In genomic region chr2:27387209-27387608, GRCm38 (mm10) we compare ENCODE assay signal across 23 mouse cellular contexts. TPM values are rescaled to one million over a fixed set of nuclear protein-coding genes. Genes with fewer than 3 reads are reported as not detected.
DNase-seq lines count a peak whose midpoint lies in the region; ATAC-seq and TF ChIP-seq lines count a peak whose summit lies in the region.
"Had no signal": no experiment of that assay in that cellular context is flagged by ENCODE, and none has a peak within 500 bp of the region (broad histone marks: within the 10 kb centered on the region; RNA-seq: fewer than 3 reads in every experiment).

No protein-coding gene starts in this region.

- no peak overlapping the region for H3K27ac ChIP-seq in kidney, postnatal 0 days
- H3K27ac ChIP-seq in kidney, embryonic 16.5 days (ENCODE audit: low read length), result no peak overlapping the region
- no peak overlapping the region for H3K27ac ChIP-seq in midbrain, postnatal 0 days (ENCODE audit: low read depth, low read length)
- H3K27ac ChIP-seq in midbrain, embryonic 15.5 days, result no peak overlapping the region
- H3K27ac ChIP-seq: forebrain, embryonic 10.5 days; kidney, embryonic 15.5 days; limb, embryonic 12.5 days; liver, embryonic 14.5 days had no signal

- no peaks in the 10 kb centered on the region for H3K27me3 ChIP-seq in kidney, postnatal 0 days (ENCODE audit: insufficient read depth, low read length)
- no peaks in the 10 kb centered on the region for H3K27me3 ChIP-seq in kidney, embryonic 16.5 days (ENCODE audit: insufficient read depth, low read length)
- no peaks in the 10 kb centered on the region for H3K27me3 ChIP-seq in midbrain, postnatal 0 days (ENCODE audit: insufficient read depth, low read length)
- no peaks in the 10 kb centered on the region for H3K27me3 ChIP-seq in midbrain, embryonic 15.5 days (replicated peaks)
- H3K27me3 ChIP-seq: kidney, embryonic 15.5 days; limb, embryonic 12.5 days had no signal

- no peak for ATAC-seq in kidney, postnatal 0 days (replicated peaks; ENCODE audit: low FRiP score, low read depth)
- ATAC-seq in kidney, embryonic 16.5 days (ENCODE audit: low FRiP score, low TSS enrichment), result no peak
- ATAC-seq in midbrain, postnatal 0 days (ENCODE audit: low FRiP score), result no peak
- ATAC-seq in midbrain, embryonic 15.5 days (replicated peaks), result no peak
- ATAC-seq: activated CD4-positive, CD25-positive, alpha-beta regulatory T cell, adult 4 months; forebrain, embryonic 16.5 days; hindbrain, embryonic 16.5 days had no signal

- H3K9ac ChIP-seq in kidney, postnatal 0 days (ENCODE audit: low read depth, low read length), result no peak overlapping the region
- H3K9ac ChIP-seq in kidney, embryonic 16.5 days (replicated peaks; ENCODE audit: low read length), result no peak overlapping the region
- no peak overlapping the region for H3K9ac ChIP-seq in midbrain, postnatal 0 days (replicated peaks; ENCODE audit: low read length, poor library complexity, severe bottlenecking)
- no peak overlapping the region for H3K9ac ChIP-seq in midbrain, embryonic 15.5 days
- H3K9ac ChIP-seq: kidney, embryonic 15.5 days; limb, embryonic 12.5 days; liver, embryonic 14.5 days had no signal

- no peak for DNase-seq in kidney, postnatal 0 days (ENCODE audit: low spot score)
- no peak for DNase-seq in midbrain, postnatal 0 days (ENCODE audit: low spot score)
- DNase-seq in ZHBTc4 (ENCODE audit: low read depth, low spot score), result peak; percentile 64
- no peak for DNase-seq in yolk sac, embryonic 10.5 days (ENCODE audit: low spot score)
- DNase-seq in spleen, postnatal 14 days (ENCODE audit: low spot score in 2 of 2), result no peak
- DNase-seq: adrenal gland, adult 8-10 months; cerebellum, adult 18-20 months; cerebellum, postnatal 14 days; gastrocnemius, postnatal 25 days; heart, adult 18-20 months; kidney, adult 11 months; thymus, postnatal 14 days had no signal

- peak; percentile 29; the same call in 1 of the 2 replicates for TF ChIP-seq CTCF in kidney, postnatal 0 days (IDR thresholded peaks at IDR 0.05; ENCODE audit: low read depth)
- TF ChIP-seq CTCF in midbrain, postnatal 0 days (IDR thresholded peaks at IDR 0.05), result peak; percentile 19

- H3K4me3 ChIP-seq in kidney, postnatal 0 days (replicated peaks; ENCODE audit: low read depth, low read length), result no peak overlapping the region
- no peak overlapping the region for H3K4me3 ChIP-seq in kidney, embryonic 16.5 days (ENCODE audit: low read length)
- H3K4me3 ChIP-seq in midbrain, postnatal 0 days (ENCODE audit: low read depth, low read length), result no peak overlapping the region
- H3K4me3 ChIP-seq in midbrain, embryonic 15.5 days, result no peak overlapping the region
- H3K4me3 ChIP-seq: forebrain, embryonic 10.5 days; kidney, embryonic 15.5 days; limb, embryonic 12.5 days had no signal

- no peaks in the 10 kb centered on the region for H3K9me3 ChIP-seq in kidney, postnatal 0 days (replicated peaks; ENCODE audit: low read length)
- no peaks in the 10 kb centered on the region for H3K9me3 ChIP-seq in kidney, embryonic 16.5 days (ENCODE audit: low read length)
- no peaks in the 10 kb centered on the region for H3K9me3 ChIP-seq in midbrain, postnatal 0 days (ENCODE audit: low read length)
- no peaks in the 10 kb centered on the region for H3K9me3 ChIP-seq in midbrain, embryonic 15.5 days
- H3K9me3 ChIP-seq: kidney, embryonic 15.5 days; limb, embryonic 12.5 days had no signal

- H3K4me1 ChIP-seq in kidney, postnatal 0 days (replicated peaks; ENCODE audit: insufficient read depth, low read length), result peaks cover 15% of the 10 kb centered on the region
- H3K4me1 ChIP-seq in kidney, embryonic 16.5 days (ENCODE audit: insufficient read depth, low read length), result peaks cover 36% of the 10 kb centered on the region
- no peaks in the 10 kb centered on the region for H3K4me1 ChIP-seq in midbrain, postnatal 0 days (ENCODE audit: insufficient read depth, low read length)
- peaks cover 26% of the 10 kb centered on the region for H3K4me1 ChIP-seq in midbrain, embryonic 15.5 days

- H3K4me2 ChIP-seq in kidney, postnatal 0 days (ENCODE audit: low read length), result no peak overlapping the region
- no peak overlapping the region for H3K4me2 ChIP-seq in kidney, embryonic 16.5 days (replicated peaks; ENCODE audit: low read depth, low read length)
- no peak overlapping the region for H3K4me2 ChIP-seq in midbrain, postnatal 0 days (ENCODE audit: low read depth, low read length, poor library complexity, severe bottlenecking)
- H3K4me2 ChIP-seq in midbrain, embryonic 15.5 days, result no peak overlapping the region
- H3K4me2 ChIP-seq: kidney, embryonic 15.5 days; limb, embryonic 12.5 days; midbrain, embryonic 11.5 days had no signal

- WGBS in kidney, postnatal 0 days, result 88% methylated on average over 1 of the region's 1 CpGs
- WGBS in kidney, embryonic 16.5 days, result 87% methylated on average over 1 of the region's 1 CpGs
- 100% methylated on average over 1 of the region's 1 CpGs for WGBS in midbrain, postnatal 0 days
- WGBS in midbrain, embryonic 15.5 days, result 95% methylated on average over 1 of the region's 1 CpGs

- 0 out of 2 replicates have a peak, but pooled peaks cover 3% of the 10 kb centered on the region for H3K36me3 ChIP-seq in kidney, postnatal 0 days (ENCODE audit: insufficient read depth, low read length)
- H3K36me3 ChIP-seq in kidney, embryonic 16.5 days (ENCODE audit: insufficient read depth, low read length), result 0 out of 2 replicates have a peak, but pooled peaks cover 8% of the 10 kb centered on the region
- H3K36me3 ChIP-seq in midbrain, postnatal 0 days (ENCODE audit: insufficient read depth, low read length), result 0 out of 2 replicates have a peak, but pooled peaks cover 3% of the 10 kb centered on the region
- H3K36me3 ChIP-seq in midbrain, embryonic 15.5 days (replicated peaks), result no peaks in the 10 kb centered on the region

RNA-seq across cellular contexts. Expression of gene Vav2, which starts 39.6 kb away (rescaled TPM):
- polyA plus RNA-seq in kidney, postnatal 0 days (2015; fragmentation: Nextera tagmentation; extraction: Ambion mirVana), result 4.7 and 5.6 TPM in 2 replicates
- polyA plus RNA-seq in kidney, embryonic 16.5 days (2015; fragmentation: Nextera tagmentation; extraction: Ambion mirVana), result 7.1 TPM in 2 replicates
- 33.6 and 34.8 TPM in 2 replicates for total RNA-seq in midbrain, postnatal 0 days (2014; rRNA removed)
- 6.4 TPM in 2 replicates for polyA plus RNA-seq in midbrain, postnatal 0 days (2015; fragmentation: Nextera tagmentation; extraction: Ambion mirVana)
- polyA plus RNA-seq in midbrain, embryonic 15.5 days (2015; fragmentation: Nextera tagmentation; extraction: Ambion mirVana), result 13.9 and 15.7 TPM in 2 replicates

RNA-seq across cellular contexts. Expression of gene Brd3os, which starts 54.9 kb away (rescaled TPM):
- polyA plus RNA-seq in kidney, postnatal 0 days (2015; fragmentation: Nextera tagmentation; extraction: Ambion mirVana), result 10.2 TPM in 2 replicates
- polyA plus RNA-seq in kidney, embryonic 16.5 days (2015; fragmentation: Nextera tagmentation; extraction: Ambion mirVana), result 13.1 and 13.7 TPM in 2 replicates
- 32.9 and 44.2 TPM in 2 replicates for total RNA-seq in midbrain, postnatal 0 days (2014; rRNA removed)
- 42.5 and 47.4 TPM in 2 replicates for polyA plus RNA-seq in midbrain, postnatal 0 days (2015; fragmentation: Nextera tagmentation; extraction: Ambion mirVana)
- 42.7 and 44.5 TPM in 2 replicates for polyA plus RNA-seq in midbrain, embryonic 15.5 days (2015; fragmentation: Nextera tagmentation; extraction: Ambion mirVana)
- total RNA-seq: monocyte, adult 5-6 weeks had no signal
